Mouse (Mus musculus) forebrain, embryonic 14.5 days (tissue): ENCODE results near the gene Efcab6. TPM values are rescaled to one million over a fixed set of nuclear protein-coding genes. Genes with fewer than 3 reads are reported as not detected.

Experiments
- ATAC-seq: fragments of 200-750 bp; cut with Nextera tagmentation; 2 replicates; pipeline ENCODE4 v1.8.0; 2017; ENCODE audit warnings: mild to moderate bottlenecking, moderate library complexity
- DNase-seq: peaks from one replicate; pipeline ENCODE4 v3.0.0-alpha.2; 2015; ENCODE audit warnings: low spot score
- H3K27ac ChIP-seq: fragments of 300-500 bp; sonication (generic); 2 replicates; pipeline ENCODE4 v1.5.1; 2014; ENCODE audit warnings: low read depth, mild to moderate bottlenecking, control low read depth, low read length, moderate library complexity
- H3K27me3 ChIP-seq: fragments of 300-500 bp; sonication (generic); replicated peaks from 2 replicates; pipeline ENCODE4 v1.6.1; 2014; ENCODE audit warnings: low read length, control low read depth, mixed read lengths; ENCODE audit not compliant: control insufficient read depth, insufficient read depth
- H3K36me3 ChIP-seq: fragments of 300-500 bp; sonication (generic); 2 replicates; pipeline ENCODE4 v1.6.1; 2014; ENCODE audit warnings: low read length, control low read depth; ENCODE audit not compliant: control insufficient read depth, insufficient read depth
- H3K4me1 ChIP-seq: fragments of 300-500 bp; sonication (generic); 2 replicates; pipeline ENCODE4 v1.6.1; 2014; ENCODE audit warnings: antibody characterized with exemption, low read length, control low read depth; ENCODE audit not compliant: control insufficient read depth, insufficient read depth
- H3K4me2 ChIP-seq: fragments of 300-500 bp; sonication (generic); 2 replicates; pipeline ENCODE4 v1.6.1; 2014; ENCODE audit warnings: mild to moderate bottlenecking, control low read depth, low read length
- H3K4me3 ChIP-seq: fragments of 300-500 bp; sonication (generic); 2 replicates; pipeline ENCODE4 v1.5.1; 2014; ENCODE audit warnings: low read depth, low read length, control low read depth
- H3K9ac ChIP-seq: fragments of 300-500 bp; sonication (generic); 2 replicates; pipeline ENCODE4 v1.6.1; 2014; ENCODE audit warnings: mild to moderate bottlenecking, low read length, control low read depth, moderate library complexity
- H3K9me3 ChIP-seq: fragments of 300-500 bp; sonication (generic); replicated peaks from 2 replicates; pipeline ENCODE4 v1.6.1; 2016; ENCODE audit warnings: low read length, control low read depth, mixed read lengths; ENCODE audit not compliant: control insufficient read depth
- WGBS: fragments of 180-500 bp; shearing (Covaris S2); extraction: QIAGEN DNeasy Blood & Tissue Kit; methylation state at CpG from one replicate; pipeline ENCODE4 v1.1.7; 2014; 5-methylcytosine and 5-hydroxymethylcytosine counted together
- polyA plus RNA-seq: library from polyadenylated mRNA; unstranded; fragments of >200 nt; fragmentation: Nextera tagmentation; extraction: Ambion mirVana; gene quantifications from 2 replicates; pipeline ENCODE4 v1.2.1, GENCODE M21; 2014

Efcab6 gene
- polyA plus RNA-seq, 1 experiment from 2014 or later = 2.1 TPM

DNA sequence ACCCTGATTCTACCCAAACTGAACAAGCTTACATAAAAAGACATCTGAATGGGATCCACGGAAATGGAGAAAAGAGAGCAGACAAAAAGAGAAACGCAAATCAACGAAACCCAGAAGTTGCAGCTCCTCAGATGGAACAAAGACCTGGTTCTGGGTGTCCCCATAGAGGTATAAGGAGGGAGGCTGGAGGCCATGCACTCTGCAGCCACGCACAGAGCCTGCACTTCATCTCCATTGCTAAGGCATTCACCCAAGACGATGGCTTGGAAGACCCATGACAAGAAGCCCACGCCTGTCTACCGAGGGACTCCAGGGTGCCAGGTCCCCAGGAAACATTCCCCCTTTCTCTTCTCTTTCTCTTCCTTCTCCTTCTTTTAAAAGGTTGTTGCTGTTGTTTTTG lies 66.6 kb downstream of the Efcab6 start:
- H3K4me2 ChIP-seq = peak overlapping the region; percentile 42; the same call in 1 of the 2 replicates
- no peak overlapping the region for H3K4me3 ChIP-seq
- H3K9ac ChIP-seq = peak overlapping the region; percentile 6; the same call in 1 of the 2 replicates
- WGBS = 43% methylated on average over 7 of the region's 7 CpGs
- peaks cover 17% of the 10 kb centered on the region for H3K4me1 ChIP-seq
- H3K9me3 ChIP-seq = no peaks in the 10 kb centered on the region
- peak overlapping the region; percentile 97 for H3K27ac ChIP-seq
- ATAC-seq = no peak
- DNase-seq = no peak
- H3K27me3 ChIP-seq = no peaks in the 10 kb centered on the region
- no peaks in the 10 kb centered on the region for H3K36me3 ChIP-seq

DNA sequence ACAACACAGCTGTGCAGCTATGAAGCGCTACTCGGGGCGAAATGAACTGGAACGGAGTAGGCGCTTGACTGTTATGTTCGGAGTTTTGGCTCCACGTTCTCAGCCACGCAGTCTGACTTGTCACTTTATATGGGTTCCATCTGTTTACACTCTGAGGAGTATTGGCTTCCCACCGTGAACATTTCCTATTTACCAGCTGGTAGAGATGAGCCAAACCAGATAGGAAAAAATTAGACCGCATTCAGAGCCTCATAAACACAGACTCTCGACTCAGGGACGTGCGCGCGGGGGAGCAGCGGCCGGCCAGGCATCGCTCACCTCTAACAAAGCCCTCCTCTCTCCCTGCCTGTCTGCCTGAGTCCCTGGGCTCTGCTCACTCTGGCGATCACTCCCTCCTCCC lies 67.1 kb downstream of the Efcab6 start:
- ATAC-seq = peak; percentile 94
- Histone ChIP-seq H3K36me3 (no peaks in the 10 kb centered on the region), H3K4me3 (no peak overlapping the region), H3K4me2 (peak overlapping the region; percentile 42), H3K9ac (peak overlapping the region; percentile 35), H3K27ac (peak overlapping the region; percentile 97), H3K27me3 (no peaks in the 10 kb centered on the region), H3K4me1 (peaks cover 17% of the 10 kb centered on the region), H3K9me3 (no peaks in the 10 kb centered on the region)
- DNase-seq = peak; percentile 94
- WGBS = 3% methylated on average over 19 of the region's 19 CpGs

DNA sequence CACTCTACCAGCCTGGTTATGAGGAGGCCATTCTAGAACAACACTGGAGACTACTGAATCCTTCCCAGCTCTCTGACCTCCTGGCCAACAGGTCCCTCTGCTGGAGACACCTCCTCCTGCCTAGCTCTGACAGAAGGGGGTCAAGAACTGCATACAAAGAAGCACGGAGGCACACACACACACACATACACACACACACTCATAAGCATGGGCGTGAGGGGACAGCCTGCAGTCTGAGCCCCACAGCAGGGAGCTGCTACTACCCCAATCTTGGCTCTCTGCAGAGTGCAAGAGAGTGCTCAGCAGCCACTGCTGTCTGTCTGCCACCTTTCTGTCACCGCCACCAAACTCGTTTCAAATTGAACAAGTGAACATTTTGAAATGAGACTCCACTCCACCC lies 67.6 kb downstream of the Efcab6 start:
- peak overlapping the region; percentile 97 for H3K27ac ChIP-seq
- H3K9ac ChIP-seq = peak overlapping the region; percentile 35; the same call in 1 of the 2 replicates
- DNase-seq (peak; percentile 84), ATAC-seq (peak; percentile 88)
- no peak overlapping the region for H3K4me3 ChIP-seq
- 4% methylated on average over 4 of the region's 4 CpGs for WGBS
- peaks cover 17% of the 10 kb centered on the region for H3K4me1 ChIP-seq
- H3K36me3 ChIP-seq = no peaks in the 10 kb centered on the region
- H3K9me3 ChIP-seq = no peaks in the 10 kb centered on the region
- no peaks in the 10 kb centered on the region for H3K27me3 ChIP-seq
- peak overlapping the region; percentile 42 for H3K4me2 ChIP-seq

DNA sequence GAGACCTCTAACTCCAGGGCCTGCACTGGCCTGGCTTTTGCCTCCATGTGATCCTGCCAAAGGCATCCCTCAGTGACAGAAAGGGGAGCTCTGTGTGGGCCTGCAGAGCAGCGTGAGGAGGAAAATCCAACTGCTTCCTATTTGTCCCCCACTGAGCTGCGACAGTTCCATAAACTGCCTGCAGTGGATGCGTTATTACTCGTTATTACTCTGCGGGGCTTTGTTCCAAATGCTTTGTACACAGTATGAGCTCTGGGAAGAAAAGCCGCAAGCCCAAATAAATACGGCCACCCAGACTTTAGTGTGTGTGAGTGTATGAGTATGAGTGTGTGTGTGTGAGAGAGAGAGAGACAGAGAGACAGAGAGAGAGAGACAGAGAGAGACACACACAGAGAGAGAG lies 68.3 kb downstream of the Efcab6 start:
- peak overlapping the region; percentile 29; the same call in 1 of the 2 replicates for H3K9ac ChIP-seq
- H3K27me3 ChIP-seq = no peaks in the 10 kb centered on the region
- H3K27ac ChIP-seq = peak overlapping the region; percentile 97
- 31% methylated on average over 7 of the region's 7 CpGs for WGBS
- no peak overlapping the region for H3K4me3 ChIP-seq
- DNase-seq = peak; percentile 77
- ATAC-seq = no peak
- no peak overlapping the region for H3K4me2 ChIP-seq
- H3K9me3 ChIP-seq = no peaks in the 10 kb centered on the region
- no peaks in the 10 kb centered on the region for H3K36me3 ChIP-seq
- H3K4me1 ChIP-seq = peaks cover 19% of the 10 kb centered on the region

DNA sequence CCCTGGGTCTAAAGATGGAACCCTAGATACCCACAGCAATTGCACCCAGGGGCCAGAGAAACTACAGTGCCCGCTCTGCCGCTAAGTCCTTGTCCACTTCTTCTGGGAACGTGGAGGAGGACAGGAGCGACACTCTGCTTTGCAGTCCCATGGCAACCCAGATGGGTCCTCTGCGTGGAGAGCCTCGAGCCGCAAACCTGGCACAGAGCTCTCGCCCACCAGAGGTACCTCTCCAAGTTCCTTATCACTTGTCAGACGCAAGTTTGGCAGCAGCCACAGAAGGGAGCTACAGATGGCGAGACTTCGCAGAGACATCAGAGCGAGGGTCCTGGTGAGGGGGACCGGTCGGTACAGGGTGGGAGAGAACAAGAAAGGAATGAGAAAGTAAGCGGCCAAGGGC lies 73.0 kb downstream of the Efcab6 start:
- Histone ChIP-seq H3K4me2 (no peak overlapping the region), H3K36me3 (no peaks in the 10 kb centered on the region), H3K27me3 (no peaks in the 10 kb centered on the region), H3K9me3 (no peaks in the 10 kb centered on the region), H3K9ac (no peak overlapping the region), H3K4me3 (no peak overlapping the region), H3K27ac (peak overlapping the region; percentile 74), H3K4me1 (peaks cover 8% of the 10 kb centered on the region)
- ATAC-seq = peak; percentile 49; the same call in 1 of the 2 replicates
- WGBS = 76% methylated on average over 15 of the region's 15 CpGs
- DNase-seq = peak; percentile 59

DNA sequence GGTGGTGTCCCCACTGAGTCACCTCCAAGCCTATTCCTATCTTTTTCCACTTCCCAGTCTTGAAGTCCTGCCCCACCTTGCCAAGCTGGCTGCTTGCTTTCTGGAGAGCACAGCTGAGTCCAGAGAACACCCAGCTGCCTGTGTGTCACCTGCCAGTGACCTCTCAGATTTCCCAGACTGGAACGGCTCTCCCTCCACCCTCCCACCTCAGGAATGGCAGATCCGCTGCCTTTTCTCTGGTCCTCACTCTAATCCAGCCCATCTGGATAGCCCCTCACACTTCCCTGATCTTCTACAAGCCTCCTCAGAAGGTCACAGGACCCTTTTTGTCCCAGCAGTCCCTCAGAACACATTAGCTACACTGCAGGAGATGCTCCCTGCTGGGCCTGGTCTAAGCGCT lies 73.7 kb downstream of the Efcab6 start:
- ATAC-seq (no peak), DNase-seq (no peak)
- no peaks in the 10 kb centered on the region for H3K9me3 ChIP-seq
- H3K36me3 ChIP-seq = no peaks in the 10 kb centered on the region
- WGBS = 7% methylated on average over 3 of the region's 3 CpGs
- H3K4me1 ChIP-seq = peaks cover 4% of the 10 kb centered on the region
- no peak overlapping the region for H3K9ac ChIP-seq
- H3K27ac ChIP-seq = peak overlapping the region; percentile 74; the same call in 1 of the 2 replicates
- H3K4me3 ChIP-seq = no peak overlapping the region
- no peaks in the 10 kb centered on the region for H3K27me3 ChIP-seq
- H3K4me2 ChIP-seq = no peak overlapping the region

DNA sequence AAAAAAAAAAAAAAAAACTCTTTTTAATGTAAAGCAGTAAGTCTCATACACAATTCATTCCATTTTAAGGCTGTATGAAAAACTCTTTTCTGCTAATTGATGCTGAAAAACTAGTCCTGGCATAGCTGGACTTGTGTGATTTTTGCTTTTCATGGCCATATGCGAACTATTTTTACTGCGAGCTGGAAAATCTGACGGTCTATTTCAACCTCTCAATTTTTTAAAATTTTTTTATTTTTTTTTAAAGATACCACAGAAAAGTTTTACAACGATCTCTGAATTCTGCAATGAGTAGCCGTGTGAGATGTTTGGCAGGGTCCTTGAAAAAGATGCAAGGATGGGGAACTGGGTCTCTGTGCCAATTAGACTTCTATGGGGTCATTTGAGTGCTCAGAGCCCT lies 75.9 kb downstream of the Efcab6 start:
- no peak for ATAC-seq
- no peaks in the 10 kb centered on the region for H3K9me3 ChIP-seq
- no peak overlapping the region for H3K27ac ChIP-seq
- H3K4me1 ChIP-seq = 0 out of 2 replicates have a peak, but pooled peaks cover 2% of the 10 kb centered on the region
- H3K27me3 ChIP-seq = no peaks in the 10 kb centered on the region
- no peak overlapping the region for H3K4me2 ChIP-seq
- no peaks in the 10 kb centered on the region for H3K36me3 ChIP-seq
- no peak overlapping the region for H3K9ac ChIP-seq
- 81% methylated on average over 5 of the region's 5 CpGs for WGBS
- no peak overlapping the region for H3K4me3 ChIP-seq
- no peak for DNase-seq

DNA sequence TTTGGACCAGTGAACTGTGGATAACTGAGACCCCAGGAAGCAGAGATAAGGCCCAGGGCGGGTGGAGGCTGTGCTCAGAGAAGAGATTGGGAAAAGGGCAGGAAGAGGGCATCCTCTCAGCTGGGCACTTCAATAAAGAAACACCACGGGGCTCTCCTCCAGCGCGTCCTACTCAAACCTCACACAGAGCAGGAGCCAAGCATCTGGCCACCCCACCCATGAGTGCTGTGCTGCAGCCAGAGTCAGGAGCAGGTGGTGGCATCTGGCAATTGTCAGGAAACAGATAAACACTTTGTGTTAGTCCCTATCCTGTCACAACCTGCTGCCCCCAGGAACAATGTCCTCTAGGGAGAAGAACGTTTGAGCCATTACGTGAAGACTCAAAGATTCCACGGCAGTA lies 77.1 kb downstream of the Efcab6 start:
- Histone ChIP-seq H3K9ac (no peak overlapping the region), H3K4me2 (no peak overlapping the region), H3K4me1 (0 out of 2 replicates have a peak, but pooled peaks cover 2% of the 10 kb centered on the region), H3K27ac (no peak overlapping the region), H3K36me3 (no peaks in the 10 kb centered on the region), H3K9me3 (no peaks in the 10 kb centered on the region), H3K4me3 (no peak overlapping the region), H3K27me3 (no peaks in the 10 kb centered on the region)
- WGBS = 48% methylated on average over 7 of the region's 7 CpGs
- no peak for ATAC-seq
- no peak for DNase-seq

DNA sequence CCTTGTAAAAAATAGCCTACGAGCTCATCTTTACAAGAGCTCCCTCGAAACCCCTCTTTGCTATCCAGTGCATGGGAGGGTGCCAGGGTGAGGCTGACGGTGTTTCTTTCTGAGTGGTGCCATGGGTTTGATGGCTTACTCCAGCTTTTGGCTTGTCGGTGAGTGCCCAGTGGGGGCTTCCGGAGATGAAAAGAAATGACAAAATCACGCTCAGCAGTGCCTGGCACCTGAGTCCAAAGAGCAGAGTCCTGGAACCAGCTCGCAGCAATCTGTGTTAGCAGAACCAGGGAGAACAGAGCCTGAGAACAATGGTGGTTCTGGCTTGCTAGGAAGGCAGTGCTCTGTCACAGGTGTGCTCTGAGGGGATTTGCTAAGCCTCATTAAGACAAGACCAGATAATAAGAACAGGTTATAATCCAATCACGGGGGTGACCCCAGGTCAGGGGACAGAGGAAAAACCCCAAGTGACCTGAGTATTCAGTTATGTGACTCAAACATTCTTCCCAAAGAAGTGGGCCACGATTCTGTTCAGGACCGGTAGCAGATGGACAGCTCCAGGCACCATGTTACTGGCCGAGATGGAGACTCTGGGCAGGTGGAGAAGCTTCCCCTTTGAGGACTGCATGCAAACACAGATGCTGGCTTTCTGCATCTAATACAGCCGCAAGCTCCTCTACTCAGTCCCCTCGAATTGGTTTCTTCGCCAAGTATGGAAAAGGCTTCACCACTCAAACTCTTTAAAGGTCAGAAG lies 82.8 kb downstream of the Efcab6 start:
- Histone ChIP-seq H3K4me3 (no peak overlapping the region), H3K4me2 (no peak overlapping the region), H3K9ac (no peak overlapping the region), H3K27ac (no peak overlapping the region), H3K4me1 (no peaks in the 10 kb centered on the region), H3K27me3 (no peaks in the 10 kb centered on the region), H3K9me3 (no peaks in the 10 kb centered on the region), H3K36me3 (no peaks in the 10 kb centered on the region)
- no peak for ATAC-seq
- no peak for DNase-seq
- 68% methylated on average over 14 of the region's 14 CpGs for WGBS
